Mouse (Mus musculus): ENCODE measurements around the gene Snx3. TPM values are rescaled to one million over a fixed set of nuclear protein-coding genes. Genes with fewer than 3 reads are reported as not detected.
A peak's percentile ranks its signal among the peaks of the same experiment; 100 is the strongest.

The Snx3 gene
- polyA plus RNA-seq (2014; fragmentation: Nextera tagmentation; extraction: Ambion mirVana): 303 and 334 TPM in 2 replicates

DNA sequence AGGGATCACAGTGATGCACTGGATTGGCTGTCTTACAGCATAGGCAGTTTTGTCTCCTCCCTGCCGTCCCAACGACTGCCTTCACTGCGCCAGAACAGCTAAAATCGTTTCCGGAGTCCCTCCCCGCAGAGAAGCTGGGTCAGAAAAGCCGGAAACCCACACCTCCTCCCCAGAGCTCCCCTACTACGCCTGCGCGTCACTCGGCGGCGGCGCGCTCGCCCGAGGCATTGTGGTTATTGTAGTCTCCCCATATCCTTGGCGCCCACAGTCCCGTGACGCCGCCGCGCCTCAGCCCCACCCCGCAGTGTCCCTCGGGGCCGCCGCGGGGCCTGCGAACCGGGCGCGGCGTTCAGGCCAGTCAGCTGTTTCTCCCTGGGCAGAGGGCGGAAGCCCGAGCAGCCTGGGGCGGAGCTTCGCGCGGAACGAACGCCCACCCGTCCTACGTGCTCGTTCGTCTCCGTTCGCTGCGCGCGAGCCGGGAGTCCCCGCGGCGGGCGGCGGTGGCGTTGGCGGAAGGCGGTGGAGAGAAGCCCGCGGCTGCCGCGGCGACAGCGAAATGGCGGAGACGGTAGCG, at the start of gene Snx3:
Gene Snx3, plus strand, starts transcription at position 256 of the 574 bp plus-strand sequence.
- Histone ChIP-seq H3K4me3 (ENCODE audit: low read depth, low read length) (peak within 1 kb of the TSS; percentile 71), H3K27ac (ENCODE audit: low read depth) (peak within 1 kb of the TSS; percentile 96), H3K4me1 (replicated peaks; ENCODE audit: control insufficient read depth, insufficient read depth, low read length) (peaks cover 3% of the 10 kb centered on the region; the same call in 1 of the 2 replicates), H3K9ac (ENCODE audit: low read length) (peak within 1 kb of the TSS; percentile 85), H3K36me3 (ENCODE audit: control insufficient read depth, insufficient read depth, low read length) (peaks cover 8% of the 10 kb centered on the region; the same call in 1 of the 2 replicates), H3K9me3 (ENCODE audit: control insufficient read depth, low read length) (0 out of 2 replicates have a peak, but pooled peaks cover 2% of the 10 kb centered on the region), H3K27me3 (replicated peaks; ENCODE audit: control insufficient read depth, insufficient read depth, low read length) (no peaks in the 10 kb centered on the region), H3K4me2 (ENCODE audit: low read length) (peak within 1 kb of the TSS; percentile 82)
- DNase-seq (ENCODE audit: low spot score) (no peak), ATAC-seq (replicated peaks; ENCODE audit: low FRiP score, low TSS enrichment, low read depth) (peak; percentile 97)
- WGBS: under 1% methylated on average over 68 of the region's 68 CpGs

DNA sequence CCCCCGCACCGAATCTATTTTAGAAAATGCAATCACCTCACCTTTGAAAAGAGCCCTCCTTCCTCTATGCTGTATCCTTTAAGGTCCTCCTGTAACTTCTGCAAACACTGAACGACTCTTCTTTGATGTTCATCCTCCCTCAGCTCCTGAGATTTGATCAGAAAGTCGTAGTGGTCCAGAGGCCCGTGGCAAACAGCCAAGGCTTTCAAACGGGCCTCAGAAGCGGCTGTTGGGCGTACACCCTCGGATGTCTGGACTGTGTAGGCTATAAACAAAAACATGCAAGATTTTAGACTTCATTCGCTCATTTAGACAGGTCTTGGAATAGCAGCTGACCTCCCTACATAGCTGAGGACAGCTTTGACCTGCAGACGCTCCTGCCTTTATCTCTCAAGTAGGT, 47.6 kb upstream of the Snx3 start:
- no peaks in the 10 kb centered on the region for H3K27me3 ChIP-seq (replicated peaks; ENCODE audit: control insufficient read depth, insufficient read depth, low read length)
- ATAC-seq (replicated peaks; ENCODE audit: low FRiP score, low TSS enrichment, low read depth): no peak
- 60% methylated on average over 11 of the region's 11 CpGs for WGBS
- peaks cover 4% of the 10 kb centered on the region; the same call in 1 of the 2 replicates for H3K9me3 ChIP-seq (ENCODE audit: control insufficient read depth, low read length)
- 0 out of 2 replicates have a peak, but pooled peaks cover 2% of the 10 kb centered on the region for H3K4me1 ChIP-seq (replicated peaks; ENCODE audit: control insufficient read depth, insufficient read depth, low read length)
- H3K4me3 ChIP-seq (ENCODE audit: low read depth, low read length): no peak overlapping the region
- H3K36me3 ChIP-seq (ENCODE audit: control insufficient read depth, insufficient read depth, low read length): no peaks in the 10 kb centered on the region
- H3K9ac ChIP-seq (ENCODE audit: low read length): no peak overlapping the region
- no peak overlapping the region for H3K27ac ChIP-seq (ENCODE audit: low read depth)
- no peak for DNase-seq (ENCODE audit: low spot score)
- no peak overlapping the region for H3K4me2 ChIP-seq (ENCODE audit: low read length)

DNA sequence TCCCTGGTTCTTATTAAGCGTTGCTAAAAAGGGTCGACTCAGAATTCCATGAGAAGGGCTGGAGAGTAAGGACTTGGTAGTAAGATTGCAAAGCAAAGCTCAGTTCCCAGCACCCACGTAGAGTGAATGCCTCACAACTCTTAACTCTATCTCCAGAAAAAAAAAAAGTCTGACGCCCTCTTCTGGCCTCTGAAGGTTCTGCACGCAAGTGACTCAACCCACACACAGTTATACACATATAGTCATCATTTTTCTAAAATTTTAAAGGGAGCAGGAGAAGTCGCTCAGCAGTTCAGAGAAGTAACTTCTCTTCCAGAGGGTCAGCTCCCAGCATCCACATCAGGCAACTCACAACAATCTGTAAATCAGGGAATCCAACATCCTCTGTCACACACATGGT, 47.1 kb upstream of the Snx3 start:
- H3K4me2 ChIP-seq (ENCODE audit: low read length): no peak overlapping the region
- peaks cover 8% of the 10 kb centered on the region; the same call in 1 of the 2 replicates for H3K9me3 ChIP-seq (ENCODE audit: control insufficient read depth, low read length)
- no peak overlapping the region for H3K27ac ChIP-seq (ENCODE audit: low read depth)
- H3K9ac ChIP-seq (ENCODE audit: low read length): no peak overlapping the region
- H3K4me1 ChIP-seq (replicated peaks; ENCODE audit: control insufficient read depth, insufficient read depth, low read length): 0 out of 2 replicates have a peak, but pooled peaks cover 2% of the 10 kb centered on the region
- ATAC-seq (replicated peaks; ENCODE audit: low FRiP score, low TSS enrichment, low read depth): no peak
- H3K27me3 ChIP-seq (replicated peaks; ENCODE audit: control insufficient read depth, insufficient read depth, low read length): no peaks in the 10 kb centered on the region
- WGBS: 82% methylated on average over 6 of the region's 6 CpGs
- H3K36me3 ChIP-seq (ENCODE audit: control insufficient read depth, insufficient read depth, low read length): no peaks in the 10 kb centered on the region
- no peak for DNase-seq (ENCODE audit: low spot score)
- H3K4me3 ChIP-seq (ENCODE audit: low read depth, low read length): no peak overlapping the region

DNA sequence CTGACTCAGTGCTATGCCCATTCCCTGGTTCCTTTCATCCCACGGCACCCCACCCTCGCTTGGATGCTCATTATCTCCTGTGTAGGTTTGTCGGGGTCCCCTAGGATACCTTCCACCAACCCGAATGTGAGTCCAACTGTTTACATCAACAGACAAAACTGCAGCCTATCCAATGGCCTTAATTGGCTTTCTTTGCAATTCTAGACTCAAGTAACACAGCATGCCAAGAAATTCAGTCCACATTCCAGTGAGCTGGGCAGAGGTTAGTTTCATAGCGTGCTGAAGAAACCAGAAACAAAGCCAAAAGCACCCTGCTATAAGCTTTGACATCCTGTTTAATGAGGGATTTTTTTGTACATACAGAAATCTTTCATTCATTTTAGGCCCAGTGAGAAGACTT, 45.8 kb upstream of the Snx3 start:
- H3K4me1 ChIP-seq (replicated peaks; ENCODE audit: control insufficient read depth, insufficient read depth, low read length): 0 out of 2 replicates have a peak, but pooled peaks cover 2% of the 10 kb centered on the region
- peaks cover 10% of the 10 kb centered on the region; the same call in 1 of the 2 replicates for H3K9me3 ChIP-seq (ENCODE audit: control insufficient read depth, low read length)
- H3K4me2 ChIP-seq (ENCODE audit: low read length): no peak overlapping the region
- 72% methylated on average over 5 of the region's 5 CpGs for WGBS
- H3K27me3 ChIP-seq (replicated peaks; ENCODE audit: control insufficient read depth, insufficient read depth, low read length): no peaks in the 10 kb centered on the region
- H3K27ac ChIP-seq (ENCODE audit: low read depth): no peak overlapping the region
- H3K9ac ChIP-seq (ENCODE audit: low read length): no peak overlapping the region
- no peak overlapping the region for H3K4me3 ChIP-seq (ENCODE audit: low read depth, low read length)
- DNase-seq (ENCODE audit: low spot score) (no peak), ATAC-seq (replicated peaks; ENCODE audit: low FRiP score, low TSS enrichment, low read depth) (no peak)
- H3K36me3 ChIP-seq (ENCODE audit: control insufficient read depth, insufficient read depth, low read length): no peaks in the 10 kb centered on the region

DNA sequence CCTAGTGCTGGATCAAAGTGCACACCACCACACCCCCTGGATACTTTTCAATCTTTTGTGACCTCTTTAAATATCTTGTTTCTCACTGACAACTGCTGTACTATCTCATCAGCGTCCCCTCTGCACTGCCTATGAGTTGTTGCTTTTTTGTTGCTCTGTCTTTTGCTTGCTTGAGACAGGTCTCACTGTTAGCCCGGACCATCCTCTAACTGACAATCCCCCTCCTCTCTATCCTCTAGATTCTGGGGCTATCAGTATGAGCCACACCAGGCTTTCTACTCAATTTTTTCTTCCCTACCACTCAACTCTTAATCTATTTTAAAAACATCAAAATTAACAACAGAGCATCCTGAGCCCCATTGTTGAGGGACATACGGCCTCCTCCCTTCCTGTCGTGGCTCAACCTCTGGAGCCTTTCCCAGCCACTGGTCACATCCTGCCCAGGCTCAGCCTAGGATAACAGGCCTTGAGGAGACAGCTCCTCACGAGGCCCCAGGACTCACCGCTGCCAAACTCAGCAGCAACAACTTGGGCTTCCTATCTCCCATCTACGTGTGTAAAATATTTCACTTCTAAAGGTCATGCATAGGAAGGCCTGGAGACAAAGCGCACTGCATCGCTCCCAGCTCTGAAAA, 44.2 kb upstream of the Snx3 start:
- Histone ChIP-seq H3K4me1 (replicated peaks; ENCODE audit: control insufficient read depth, insufficient read depth, low read length) (0 out of 2 replicates have a peak, but pooled peaks cover 2% of the 10 kb centered on the region), H3K4me2 (ENCODE audit: low read length) (no peak overlapping the region), H3K4me3 (ENCODE audit: low read depth, low read length) (no peak overlapping the region), H3K9ac (ENCODE audit: low read length) (no peak overlapping the region), H3K36me3 (ENCODE audit: control insufficient read depth, insufficient read depth, low read length) (no peaks in the 10 kb centered on the region), H3K27me3 (replicated peaks; ENCODE audit: control insufficient read depth, insufficient read depth, low read length) (no peaks in the 10 kb centered on the region), H3K9me3 (ENCODE audit: control insufficient read depth, low read length) (peaks cover 10% of the 10 kb centered on the region; the same call in 1 of the 2 replicates), H3K27ac (ENCODE audit: low read depth) (peak overlapping the region; percentile 22; the same call in 1 of the 2 replicates)
- no peak for ATAC-seq (replicated peaks; ENCODE audit: low FRiP score, low TSS enrichment, low read depth)
- 67% methylated on average over 9 of the region's 9 CpGs for WGBS
- no peak for DNase-seq (ENCODE audit: low spot score)

DNA sequence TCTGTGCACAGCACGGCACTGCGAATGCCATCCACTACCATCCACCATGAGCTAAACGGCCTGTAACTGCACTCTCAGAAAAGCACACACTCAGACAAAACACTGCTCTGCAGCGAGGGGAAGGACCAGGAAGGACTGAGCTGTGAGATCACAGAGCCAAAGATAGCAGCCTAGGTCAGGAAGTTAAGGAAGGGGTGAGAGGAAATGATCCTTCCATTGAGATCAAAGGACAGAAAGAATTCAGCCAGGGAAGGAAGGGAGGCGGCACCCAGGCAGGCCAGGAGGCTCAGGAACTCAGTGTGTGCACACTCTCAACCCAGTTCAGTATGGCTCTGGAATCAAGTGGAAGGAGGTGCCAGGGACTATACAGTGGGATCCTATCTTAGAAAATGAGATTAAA, 37.6 kb upstream of the Snx3 start:
- Histone ChIP-seq H3K36me3 (ENCODE audit: control insufficient read depth, insufficient read depth, low read length) (no peaks in the 10 kb centered on the region), H3K27ac (ENCODE audit: low read depth) (peak overlapping the region; percentile 38; the same call in 1 of the 2 replicates)
- no peak for DNase-seq (ENCODE audit: low spot score)

DNA sequence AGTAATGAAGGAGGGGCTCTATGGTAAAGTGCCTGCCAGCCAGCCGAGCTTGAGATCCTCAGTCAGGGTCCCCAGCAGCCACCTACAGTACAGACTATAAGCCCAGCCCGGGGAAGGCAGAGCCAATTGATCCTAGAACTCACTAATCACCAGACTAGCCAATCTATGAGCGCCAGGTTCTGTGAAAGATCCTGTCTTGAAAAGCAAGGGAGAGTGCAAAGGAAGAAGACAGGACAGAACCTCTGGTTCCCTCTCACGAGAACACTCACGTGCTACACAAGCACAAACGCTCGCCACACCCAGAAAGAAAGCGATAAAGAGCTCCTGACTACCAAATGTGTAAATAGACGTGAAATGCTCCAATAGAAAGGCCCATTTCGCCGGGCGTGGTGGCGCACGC, 37.0 kb upstream of the Snx3 start:
- 64% methylated on average over 14 of the region's 14 CpGs for WGBS
- Histone ChIP-seq H3K9me3 (ENCODE audit: control insufficient read depth, low read length) (peaks cover under 1% of the 10 kb centered on the region; the same call in 1 of the 2 replicates), H3K4me2 (ENCODE audit: low read length) (no peak overlapping the region), H3K27ac (ENCODE audit: low read depth) (0 out of 2 replicates have a peak overlapping the region, but pooled peaks have one; percentile 36), H3K9ac (ENCODE audit: low read length) (no peak overlapping the region), H3K4me1 (replicated peaks; ENCODE audit: control insufficient read depth, insufficient read depth, low read length) (no peaks in the 10 kb centered on the region), H3K4me3 (ENCODE audit: low read depth, low read length) (no peak overlapping the region), H3K36me3 (ENCODE audit: control insufficient read depth, insufficient read depth, low read length) (no peaks in the 10 kb centered on the region), H3K27me3 (replicated peaks; ENCODE audit: control insufficient read depth, insufficient read depth, low read length) (no peaks in the 10 kb centered on the region)
- DNase-seq (ENCODE audit: low spot score) (no peak), ATAC-seq (replicated peaks; ENCODE audit: low FRiP score, low TSS enrichment, low read depth) (no peak)

More for the DNA sequence above, 37.6 kb upstream of the Snx3 start:
- 33% methylated on average over 5 of the region's 5 CpGs for WGBS
- ATAC-seq (replicated peaks; ENCODE audit: low FRiP score, low TSS enrichment, low read depth): peak; percentile 40; the same call in 1 of the 2 replicates
- Histone ChIP-seq H3K4me3 (ENCODE audit: low read depth, low read length) (no peak overlapping the region), H3K27me3 (replicated peaks; ENCODE audit: control insufficient read depth, insufficient read depth, low read length) (no peaks in the 10 kb centered on the region), H3K9me3 (ENCODE audit: control insufficient read depth, low read length) (peaks cover 6% of the 10 kb centered on the region; the same call in 1 of the 2 replicates), H3K4me2 (ENCODE audit: low read length) (no peak overlapping the region), H3K4me1 (replicated peaks; ENCODE audit: control insufficient read depth, insufficient read depth, low read length) (no peaks in the 10 kb centered on the region), H3K9ac (ENCODE audit: low read length) (no peak overlapping the region)

DNA sequence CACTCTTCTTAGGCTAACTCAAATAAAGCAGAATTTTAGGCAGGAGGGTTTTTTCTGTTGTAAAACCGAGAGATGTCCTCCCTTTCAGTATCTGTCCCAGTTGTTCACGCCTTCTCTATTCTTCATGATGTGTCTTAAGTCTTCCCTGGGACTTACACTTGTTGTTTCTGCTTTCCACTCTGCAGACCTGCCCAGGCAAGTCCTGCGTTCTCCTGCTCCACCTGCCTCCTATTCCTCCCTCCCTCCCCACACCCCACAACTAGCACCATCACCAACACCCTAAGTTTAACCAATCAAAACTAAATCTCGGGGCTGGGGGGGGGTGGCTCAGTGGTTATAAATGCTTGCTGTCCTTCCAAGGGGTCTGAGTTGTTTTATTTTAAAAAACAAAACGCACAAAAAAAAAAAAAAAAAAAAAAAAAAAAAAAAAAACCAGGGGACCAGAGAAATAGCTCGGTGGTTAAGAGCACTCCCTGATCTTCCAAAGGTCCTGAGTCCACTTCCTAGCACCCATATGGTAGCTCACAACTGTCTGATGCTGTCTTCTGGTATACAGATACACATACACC, 26.8 kb upstream of the Snx3 start:
- ATAC-seq (replicated peaks; ENCODE audit: low FRiP score, low TSS enrichment, low read depth) (no peak), DNase-seq (ENCODE audit: low spot score) (no peak)
- H3K27me3 ChIP-seq (replicated peaks; ENCODE audit: control insufficient read depth, insufficient read depth, low read length): no peaks in the 10 kb centered on the region
- no peak overlapping the region for H3K27ac ChIP-seq (ENCODE audit: low read depth)
- 82% methylated on average over 6 of the region's 6 CpGs for whole genome bisulfite sequencing
- no peak overlapping the region for H3K4me2 ChIP-seq (ENCODE audit: low read length)
- peaks cover 10% of the 10 kb centered on the region for H3K4me1 ChIP-seq (replicated peaks; ENCODE audit: control insufficient read depth, insufficient read depth, low read length)
- peaks cover 6% of the 10 kb centered on the region; the same call in 1 of the 2 replicates for H3K36me3 ChIP-seq (ENCODE audit: control insufficient read depth, insufficient read depth, low read length)
- no peak overlapping the region for H3K4me3 ChIP-seq (ENCODE audit: low read depth, low read length)
- H3K9me3 ChIP-seq (ENCODE audit: control insufficient read depth, low read length): no peaks in the 10 kb centered on the region
- no peak overlapping the region for H3K9ac ChIP-seq (ENCODE audit: low read length)
